Mouse (Mus musculus): ENCODE results near the gene Pcsk5. TPM values are rescaled to one million over a fixed set of nuclear protein-coding genes. Genes with fewer than 3 reads are reported as not detected.

Gene Pcsk5
- polyA plus RNA-seq, 1 experiment from 2014 or later: not detected

- Histone ChIP-seq H3K27ac (no peak overlapping the region), H3K79me2 (ENCODE audit: inconsistent target) (no peaks in the 10 kb centered on the region), H3K36me3 (ENCODE audit: inconsistent target) (no peaks in the 10 kb centered on the region), H3K4me3 (ENCODE audit: inconsistent target) (no peak overlapping the region)
These were observed 104.7 kb downstream of the Pcsk5 start for GRCm38 (mm10) chr19:17732676-17733277.

DNA sequence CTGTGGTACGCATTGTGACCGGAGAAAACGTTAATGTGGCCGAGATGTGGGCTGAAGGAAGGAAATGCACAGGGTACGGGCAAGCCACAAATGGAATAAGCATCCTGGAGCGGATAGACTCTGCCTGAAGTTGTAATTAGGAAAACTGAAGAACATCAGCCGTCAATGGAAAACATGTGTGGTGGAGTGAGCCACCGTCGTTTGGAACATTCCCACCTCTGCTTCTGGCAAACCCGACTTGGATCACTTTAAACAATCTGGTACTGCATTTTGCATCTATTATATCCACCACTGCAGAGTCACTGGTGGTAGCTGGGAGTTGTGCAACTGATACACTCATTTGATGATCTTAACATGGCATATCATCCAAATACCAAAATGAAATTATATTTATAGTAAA is 120.4 kb downstream of the Pcsk5 start:
- no peaks in the 10 kb centered on the region for H3K79me2 ChIP-seq (ENCODE audit: inconsistent target)
- no peaks in the 10 kb centered on the region for H3K36me3 ChIP-seq (ENCODE audit: inconsistent target)
- no peak overlapping the region for H3K27ac ChIP-seq
- no peak overlapping the region for H3K4me3 ChIP-seq (ENCODE audit: inconsistent target)
- 55% methylated on average over 10 of the region's 10 CpGs for WGBS (ENCODE audit: missing documents)

DNA sequence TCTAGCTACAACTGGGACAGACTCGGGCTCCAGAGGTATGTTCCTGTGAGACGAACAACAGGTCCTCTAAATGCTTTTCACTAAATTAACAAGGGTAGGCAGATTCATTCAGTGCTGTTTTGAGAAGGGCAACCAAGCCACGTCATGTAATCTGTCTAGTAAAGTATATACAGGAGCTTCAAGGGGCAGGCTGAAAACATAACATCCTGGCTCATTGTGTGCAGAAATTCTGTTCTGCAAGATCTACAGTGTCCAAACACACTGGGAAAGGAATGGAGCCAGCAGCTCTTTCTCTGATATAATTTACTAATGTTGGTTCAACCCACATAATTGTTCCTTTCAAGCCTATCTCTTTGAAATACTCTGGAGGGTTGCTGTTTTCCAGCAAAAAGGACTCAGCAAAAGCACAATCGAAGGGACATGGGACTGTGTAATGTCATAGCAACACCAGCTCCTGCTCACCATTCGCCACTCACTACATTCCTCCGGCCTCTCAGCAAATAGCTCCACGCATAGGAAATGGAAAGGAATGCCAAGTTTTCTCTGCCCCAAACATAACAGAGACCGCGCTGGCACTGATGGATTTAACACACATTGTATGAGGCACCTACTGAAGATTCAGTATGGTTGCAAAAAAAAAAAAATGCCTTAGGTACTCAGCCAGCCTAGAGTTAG is 122.0 kb downstream of the Pcsk5 start:
- Histone ChIP-seq H3K36me3 (ENCODE audit: inconsistent target) (no peaks in the 10 kb centered on the region), H3K4me3 (ENCODE audit: inconsistent target) (no peak overlapping the region), H3K27ac (no peak overlapping the region), H3K79me2 (ENCODE audit: inconsistent target) (no peaks in the 10 kb centered on the region)
- WGBS (ENCODE audit: missing documents): 96% methylated on average over 9 of the region's 9 CpGs

DNA sequence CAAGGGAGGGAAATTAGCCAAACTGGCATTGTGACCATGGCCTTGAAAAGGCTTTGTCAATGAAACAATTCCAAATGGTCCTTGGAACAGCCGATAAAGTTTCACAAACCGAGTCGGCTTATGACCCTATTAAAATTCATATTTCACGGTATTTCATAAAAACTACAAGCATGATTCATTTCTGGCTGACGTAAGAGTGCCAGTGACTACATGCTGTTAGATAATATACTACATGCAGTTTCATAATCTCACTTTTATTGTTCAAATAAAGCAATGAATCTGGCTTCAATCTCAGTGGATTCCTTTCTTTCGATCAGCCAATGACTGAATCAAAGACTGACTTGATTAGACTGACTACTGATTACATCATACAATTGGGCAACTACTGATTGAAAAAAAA is 145.8 kb downstream of the Pcsk5 start:
- WGBS (ENCODE audit: missing documents): 92% methylated on average over 6 of the region's 6 CpGs

GRCm38 (mm10) chr19:17678371-17678770 is 159.1 kb downstream of the Pcsk5 start:
- no peak overlapping the region for H3K27ac ChIP-seq
- 94% methylated on average over 7 of the region's 7 CpGs for WGBS (ENCODE audit: missing documents)
- H3K79me2 ChIP-seq (ENCODE audit: inconsistent target): no peaks in the 10 kb centered on the region
- H3K4me3 ChIP-seq (ENCODE audit: inconsistent target): no peak overlapping the region
- no peaks in the 10 kb centered on the region for H3K36me3 ChIP-seq (ENCODE audit: inconsistent target)

More for the DNA sequence above, 145.8 kb downstream of the Pcsk5 start:
- Histone ChIP-seq H3K79me2 (ENCODE audit: inconsistent target) (no peaks in the 10 kb centered on the region), H3K4me3 (ENCODE audit: inconsistent target) (no peak overlapping the region), H3K27ac (no peak overlapping the region), H3K36me3 (ENCODE audit: inconsistent target) (no peaks in the 10 kb centered on the region)

- H3K4me3 ChIP-seq (ENCODE audit: inconsistent target): no peak overlapping the region
- WGBS (ENCODE audit: missing documents): 96% methylated on average over 3 of the region's 3 CpGs
These were observed 174.8 kb downstream of the Pcsk5 start for GRCm38 (mm10) chr19:17662676-17663075.

DNA sequence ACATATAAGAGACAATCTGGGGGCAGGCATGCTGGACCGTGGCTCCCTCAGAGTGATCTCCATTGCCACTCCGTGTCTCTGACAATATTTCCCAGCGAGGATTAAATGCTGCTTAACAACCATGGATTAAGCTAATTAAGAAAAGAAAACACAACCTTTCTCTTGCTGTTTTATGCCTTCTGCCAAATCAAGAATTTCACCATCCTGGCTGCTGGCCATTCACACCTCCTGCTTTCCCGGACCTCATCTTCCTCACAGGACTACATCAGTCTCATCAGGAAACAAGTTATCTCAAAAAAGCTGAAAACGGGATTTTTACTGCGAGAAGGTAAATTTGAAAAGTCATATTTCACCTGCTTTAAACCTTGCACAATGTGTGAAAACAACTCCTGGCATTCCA is 175.2 kb downstream of the Pcsk5 start:
- Histone ChIP-seq H3K27ac (no peak overlapping the region), H3K79me2 (ENCODE audit: inconsistent target) (no peaks in the 10 kb centered on the region), H3K36me3 (ENCODE audit: inconsistent target) (no peaks in the 10 kb centered on the region), H3K4me3 (ENCODE audit: inconsistent target) (no peak overlapping the region)
- 97% methylated on average over 6 of the region's 6 CpGs for WGBS (ENCODE audit: missing documents)

More at GRCm38 (mm10) chr19:17662676-17663075, 174.8 kb downstream of the Pcsk5 start:
- no peak overlapping the region for H3K27ac ChIP-seq
- H3K79me2 ChIP-seq (ENCODE audit: inconsistent target): no peaks in the 10 kb centered on the region
- no peaks in the 10 kb centered on the region for H3K36me3 ChIP-seq (ENCODE audit: inconsistent target)

- no peak overlapping the region for H3K27ac ChIP-seq
- WGBS (ENCODE audit: missing documents): 90% methylated on average over 3 of the region's 3 CpGs
These were observed 178.1 kb downstream of the Pcsk5 start for GRCm38 (mm10) chr19:17659321-17659720.

GRCm38 (mm10) chr19:17650831-17651502 is 186.5 kb downstream of the Pcsk5 start:
- H3K4me3 ChIP-seq (ENCODE audit: inconsistent target): no peak overlapping the region
- no peak overlapping the region for H3K27ac ChIP-seq
- H3K79me2 ChIP-seq (ENCODE audit: inconsistent target): no peaks in the 10 kb centered on the region
- 13% methylated on average over 5 of the region's 5 CpGs for WGBS (ENCODE audit: missing documents)
- H3K36me3 ChIP-seq (ENCODE audit: inconsistent target): no peaks in the 10 kb centered on the region

More at GRCm38 (mm10) chr19:17659321-17659720, 178.1 kb downstream of the Pcsk5 start:
- Histone ChIP-seq H3K4me3 (ENCODE audit: inconsistent target) (no peak overlapping the region), H3K79me2 (ENCODE audit: inconsistent target) (no peaks in the 10 kb centered on the region), H3K36me3 (ENCODE audit: inconsistent target) (no peaks in the 10 kb centered on the region)

DNA sequence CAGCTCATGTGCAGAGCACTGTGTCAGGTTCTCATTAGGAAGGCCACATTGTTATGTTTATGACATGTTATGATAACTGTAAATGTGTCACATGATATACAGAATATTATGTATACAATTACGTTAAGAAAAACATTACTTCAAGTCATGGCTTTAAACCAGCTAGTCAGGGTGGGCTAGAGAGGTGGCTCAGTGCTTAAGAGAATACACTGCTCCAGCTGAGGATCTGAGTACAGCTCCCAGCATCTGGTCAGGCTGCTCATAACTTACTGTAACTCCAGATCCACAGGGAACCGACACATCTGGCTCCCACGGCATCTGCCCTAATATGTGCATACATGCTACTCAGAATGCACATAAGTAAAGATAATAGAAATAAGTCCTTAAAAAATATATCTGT is 187.5 kb downstream of the Pcsk5 start:
- Histone ChIP-seq H3K4me3 (ENCODE audit: inconsistent target) (no peak overlapping the region), H3K36me3 (ENCODE audit: inconsistent target) (no peaks in the 10 kb centered on the region), H3K79me2 (ENCODE audit: inconsistent target) (no peaks in the 10 kb centered on the region), H3K27ac (no peak overlapping the region)
- WGBS (ENCODE audit: missing documents): 93% methylated on average over 3 of the region's 3 CpGs

- 53% methylated on average over 3 of the region's 3 CpGs for WGBS (ENCODE audit: missing documents)
- no peaks in the 10 kb centered on the region for H3K79me2 ChIP-seq (ENCODE audit: inconsistent target)
- H3K27ac ChIP-seq: no peak overlapping the region
- H3K36me3 ChIP-seq (ENCODE audit: inconsistent target): no peaks in the 10 kb centered on the region
- H3K4me3 ChIP-seq (ENCODE audit: inconsistent target): no peak overlapping the region
These were observed 194.2 kb downstream of the Pcsk5 start for GRCm38 (mm10) chr19:17643128-17643797.

GRCm38 (mm10) chr19:17635984-17636383 is 201.4 kb downstream of the Pcsk5 start:
- H3K27ac ChIP-seq: no peak overlapping the region
- H3K36me3 ChIP-seq (ENCODE audit: inconsistent target): no peaks in the 10 kb centered on the region
- no peaks in the 10 kb centered on the region for H3K79me2 ChIP-seq (ENCODE audit: inconsistent target)
- WGBS (ENCODE audit: missing documents): 86% methylated on average over 6 of the region's 6 CpGs
- H3K4me3 ChIP-seq (ENCODE audit: inconsistent target): no peak overlapping the region

GRCm38 (mm10) chr19:17615646-17616045 is 221.8 kb downstream of the Pcsk5 start:
- no peaks in the 10 kb centered on the region for H3K79me2 ChIP-seq (ENCODE audit: inconsistent target)
- no peak overlapping the region for H3K27ac ChIP-seq
- H3K4me3 ChIP-seq (ENCODE audit: inconsistent target): no peak overlapping the region
- WGBS (ENCODE audit: missing documents): 88% methylated on average over 4 of the region's 4 CpGs
- no peaks in the 10 kb centered on the region for H3K36me3 ChIP-seq (ENCODE audit: inconsistent target)

- Histone ChIP-seq H3K79me2 (ENCODE audit: inconsistent target) (no peaks in the 10 kb centered on the region), H3K4me3 (ENCODE audit: inconsistent target) (no peak overlapping the region), H3K27ac (no peak overlapping the region), H3K36me3 (ENCODE audit: inconsistent target) (no peaks in the 10 kb centered on the region)
- WGBS (ENCODE audit: missing documents): 60% methylated on average over 1 of the region's 1 CpGs
These were observed 230.9 kb downstream of the Pcsk5 start for GRCm38 (mm10) chr19:17606510-17606909.

GRCm38 (mm10) chr19:17606093-17606492 is 231.3 kb downstream of the Pcsk5 start:
- H3K27ac ChIP-seq: no peak overlapping the region
- no peaks in the 10 kb centered on the region for H3K79me2 ChIP-seq (ENCODE audit: inconsistent target)
- no peaks in the 10 kb centered on the region for H3K36me3 ChIP-seq (ENCODE audit: inconsistent target)
- no peak overlapping the region for H3K4me3 ChIP-seq (ENCODE audit: inconsistent target)
- WGBS (ENCODE audit: missing documents): 83% methylated on average over 2 of the region's 2 CpGs
